Mouse (Mus musculus) c-Kit-positive CD71-positive TER-119-negative erythroid progenitor cells, embryonic 14.5 days (primary cell): ENCODE results near the gene Ctdspl.

Experiments used
- DNase-seq: peaks from one replicate; pipeline ENCODE4 v3.0.0-alpha.2; 2013; ENCODE audit warnings: low read depth

Gene Ctdspl

DNA sequence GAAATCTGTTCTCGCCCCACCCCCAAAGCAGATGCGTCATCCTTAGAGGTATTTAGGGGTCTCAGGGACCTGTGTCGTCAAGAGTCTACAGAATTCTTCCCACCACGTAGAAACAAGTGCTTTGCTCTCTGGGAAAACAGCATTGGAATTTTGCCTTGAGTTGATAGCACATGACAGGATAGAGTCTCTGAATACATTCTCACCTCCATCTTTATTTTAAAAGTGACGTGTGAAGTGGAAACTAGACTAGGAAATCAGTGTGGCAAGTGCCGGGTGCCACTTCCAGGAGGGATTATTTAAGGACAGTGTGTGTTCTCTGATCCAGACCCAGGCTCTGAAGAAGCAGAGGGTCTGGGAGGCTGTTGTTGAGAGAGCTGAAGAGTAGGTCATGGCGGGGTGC is 64.2 kb downstream of the Ctdspl start:
- no peak for DNase-seq

DNA sequence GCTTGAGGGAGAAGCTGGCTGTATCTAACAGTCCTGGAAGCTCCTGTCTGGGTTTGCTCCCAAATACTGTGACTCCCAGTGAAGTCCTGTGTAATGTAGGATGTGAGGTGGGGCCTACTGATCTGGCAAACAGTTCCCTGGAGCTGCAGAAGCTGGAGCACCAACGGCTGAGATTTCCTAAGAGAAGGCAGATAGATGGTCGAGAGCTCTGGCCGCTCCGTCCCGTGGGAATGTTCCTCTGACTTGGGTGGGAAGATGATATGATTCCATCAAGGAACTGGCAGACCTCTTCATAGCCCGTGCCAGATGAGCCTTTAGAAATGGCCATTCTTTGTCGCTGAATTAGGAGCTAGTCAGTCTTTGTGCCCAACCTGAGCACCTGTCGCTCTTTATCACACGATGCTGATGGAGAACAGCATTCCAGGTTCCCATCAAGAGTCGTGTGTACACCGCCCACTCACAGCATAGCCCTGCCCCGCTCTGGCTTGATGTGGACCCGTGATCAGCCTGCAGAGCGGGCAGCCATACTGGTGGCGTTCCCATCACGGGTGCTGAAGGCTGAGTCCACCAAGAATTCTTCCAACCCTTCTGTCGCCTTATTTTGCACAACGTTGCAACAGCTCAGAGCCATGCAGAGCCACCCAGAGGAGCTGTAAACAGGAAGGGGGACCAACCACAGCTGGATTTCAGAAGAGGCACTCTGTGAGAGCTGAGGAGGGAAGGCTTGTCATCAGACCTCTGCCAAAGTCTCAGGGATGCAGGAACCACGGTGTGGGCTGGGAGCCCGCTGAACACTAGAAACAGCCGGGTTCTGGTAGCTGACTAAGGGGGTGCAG is 65.7 kb downstream of the Ctdspl start:
- DNase-seq: no peak

DNA sequence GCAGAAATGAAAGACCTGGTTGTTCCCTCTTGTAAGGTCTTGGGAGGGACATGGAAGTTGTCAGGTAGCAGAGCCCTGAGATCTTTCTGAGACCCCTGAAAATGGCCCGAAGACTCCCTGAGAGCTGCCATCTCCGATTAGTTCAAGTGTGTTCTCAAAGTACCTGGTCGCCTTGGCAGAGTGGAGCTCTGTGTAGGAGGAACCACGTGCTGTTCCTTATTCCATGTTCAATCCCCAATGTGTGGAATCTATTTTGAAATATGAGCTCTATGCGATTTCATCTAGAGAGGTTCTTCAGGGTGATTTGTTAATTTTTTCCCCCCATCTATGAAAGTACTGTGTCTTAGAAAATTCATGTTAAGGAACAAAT is 66.3 kb downstream of the Ctdspl start:
- DNase-seq: no peak

DNA sequence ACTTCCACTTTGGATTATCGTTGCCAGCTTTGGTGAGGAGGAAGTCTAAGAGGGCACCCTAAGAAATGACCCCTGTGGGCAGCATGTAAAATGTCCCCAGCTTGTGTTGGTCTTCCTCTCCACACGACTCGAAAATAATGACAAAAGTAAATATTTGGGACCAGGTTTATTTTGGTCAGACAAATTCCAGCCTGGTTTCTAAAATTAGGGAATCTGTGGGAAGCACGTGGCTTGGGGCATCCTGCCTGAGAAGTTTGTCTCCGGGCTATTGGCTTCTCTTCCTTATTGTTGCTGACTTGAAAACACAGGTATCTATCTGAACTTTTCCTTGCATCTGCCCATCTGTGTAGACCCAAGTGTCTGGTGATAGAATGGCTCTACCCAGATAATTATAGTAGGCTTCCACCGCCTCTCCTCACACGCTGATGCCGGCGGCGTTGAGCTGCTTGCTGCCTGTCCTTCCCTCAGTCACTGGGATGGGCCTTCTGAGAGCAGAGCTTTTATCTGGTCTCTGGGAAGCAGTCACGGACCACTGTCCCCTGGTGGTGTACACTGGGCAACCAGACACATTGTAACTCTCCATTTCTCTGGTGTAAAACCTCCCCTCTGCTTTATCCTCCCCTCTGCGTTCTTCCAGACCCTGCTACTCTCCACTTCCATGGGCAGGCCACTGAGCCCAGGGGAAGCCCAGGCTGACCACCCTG is 68.4 kb downstream of the Ctdspl start:
- no peak for DNase-seq

DNA sequence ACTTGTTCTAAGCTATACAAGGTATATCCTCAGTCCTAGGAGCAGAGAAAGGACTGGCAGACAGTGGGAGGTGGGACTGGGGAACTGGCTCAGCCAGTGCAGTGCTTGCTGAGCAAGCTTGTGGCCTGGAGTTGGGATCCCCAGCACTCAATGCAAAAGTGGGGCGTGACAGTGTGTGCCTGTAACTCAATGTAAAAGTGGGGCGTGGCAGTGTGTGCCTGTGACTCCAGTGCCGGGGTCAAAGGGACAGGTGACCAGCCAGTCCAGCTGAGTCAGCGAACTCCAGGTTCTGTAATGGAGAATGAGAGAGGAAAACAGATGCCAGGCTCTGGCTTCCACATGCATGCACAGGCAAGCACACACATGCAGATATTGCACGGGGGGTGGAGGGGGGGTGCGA is 69.3 kb downstream of the Ctdspl start:
- DNase-seq: no peak

DNA sequence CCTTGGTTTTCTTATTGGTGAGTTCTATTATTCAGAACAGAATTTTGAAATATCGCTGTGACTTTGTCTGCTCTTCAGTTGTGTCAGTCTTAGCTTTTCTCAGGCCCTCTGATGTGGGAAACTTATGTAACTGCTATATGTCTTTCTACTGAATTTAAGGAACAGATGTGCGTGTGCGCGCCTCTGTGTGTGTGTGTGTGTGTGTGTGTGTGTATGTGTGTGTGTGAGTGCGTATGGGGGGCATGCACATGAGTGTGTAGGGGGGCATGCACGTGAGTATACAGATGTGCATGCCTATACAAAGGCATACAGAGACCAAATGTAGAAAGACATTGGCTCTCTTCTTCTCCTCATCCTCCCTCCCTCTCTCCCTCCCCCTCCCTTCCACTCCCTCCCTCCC is 71.0 kb downstream of the Ctdspl start:
- no peak for DNase-seq

DNA sequence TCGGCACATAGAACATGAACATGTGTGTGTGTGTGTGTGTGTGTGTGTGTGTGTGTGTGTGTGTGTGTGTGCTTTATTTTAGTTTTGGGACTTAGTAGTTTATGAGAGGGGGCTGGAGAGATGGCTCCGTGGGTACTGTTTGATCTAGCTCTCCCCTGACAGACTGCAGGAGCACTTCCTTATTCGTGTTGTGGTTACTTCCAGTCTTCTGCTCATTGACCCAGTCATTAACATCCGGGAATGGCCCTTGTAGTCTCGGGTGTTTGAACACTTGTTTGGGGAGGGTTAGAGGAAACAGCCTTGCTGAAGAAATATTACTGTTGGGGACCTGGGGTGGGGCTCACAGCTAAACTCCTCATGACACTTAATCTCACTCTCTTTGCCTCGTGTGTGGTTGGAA is 73.9 kb downstream of the Ctdspl start:
- no peak for DNase-seq

DNA sequence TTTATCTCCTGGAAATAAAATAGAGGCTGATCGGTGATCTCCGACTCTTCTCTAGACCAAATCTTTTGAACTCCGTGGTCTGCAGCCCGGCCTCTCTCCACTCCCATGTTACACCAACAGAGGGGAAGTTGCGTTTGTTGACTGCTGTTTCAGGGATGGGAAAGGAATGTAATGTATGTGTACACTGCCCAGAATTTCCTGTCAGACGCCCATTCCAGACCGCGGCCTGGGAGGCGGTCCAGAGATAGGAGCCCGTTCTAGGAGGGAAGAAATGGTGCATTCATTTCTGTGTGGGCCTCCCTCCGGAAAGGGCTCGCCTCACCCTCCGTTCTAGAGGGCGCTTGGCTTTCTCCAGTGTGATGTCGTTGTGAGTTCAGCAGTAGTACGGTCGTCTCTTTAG is 76.0 kb downstream of the Ctdspl start:
- DNase-seq: no peak

DNA sequence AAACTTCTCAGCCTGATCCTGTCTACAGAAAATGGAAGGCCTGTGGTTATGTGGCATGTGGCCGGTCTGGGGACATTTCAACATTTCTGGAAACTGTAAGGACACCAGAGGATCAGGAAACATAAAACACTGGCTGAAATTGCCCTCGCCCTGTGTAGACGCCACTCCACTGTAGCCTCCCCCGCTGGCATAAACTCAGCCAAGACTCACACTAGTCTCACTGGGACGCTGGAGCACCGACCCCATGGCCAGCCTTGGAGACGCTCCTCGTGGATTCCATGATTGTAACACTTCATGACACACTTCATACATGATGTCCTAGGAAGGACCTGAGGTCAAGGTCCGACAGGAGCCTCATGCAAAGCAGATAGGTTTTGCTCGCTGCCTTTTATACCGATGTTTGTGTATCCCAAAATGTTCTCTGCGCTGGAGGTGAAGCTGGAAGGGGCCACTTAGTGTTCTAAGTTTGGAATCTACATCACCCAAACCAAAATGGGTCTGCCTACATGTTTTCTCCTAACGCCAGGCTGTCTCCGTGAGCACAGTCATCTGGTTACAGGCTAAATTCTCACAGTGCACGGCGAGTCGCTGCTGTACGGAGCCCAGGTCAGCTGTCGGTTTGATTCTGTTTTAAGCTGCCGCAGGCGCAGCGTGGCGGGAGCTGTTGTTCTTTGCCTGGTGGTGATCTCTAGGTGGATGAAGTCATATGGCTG is 77.9 kb downstream of the Ctdspl start:
- DNase-seq: no peak

DNA sequence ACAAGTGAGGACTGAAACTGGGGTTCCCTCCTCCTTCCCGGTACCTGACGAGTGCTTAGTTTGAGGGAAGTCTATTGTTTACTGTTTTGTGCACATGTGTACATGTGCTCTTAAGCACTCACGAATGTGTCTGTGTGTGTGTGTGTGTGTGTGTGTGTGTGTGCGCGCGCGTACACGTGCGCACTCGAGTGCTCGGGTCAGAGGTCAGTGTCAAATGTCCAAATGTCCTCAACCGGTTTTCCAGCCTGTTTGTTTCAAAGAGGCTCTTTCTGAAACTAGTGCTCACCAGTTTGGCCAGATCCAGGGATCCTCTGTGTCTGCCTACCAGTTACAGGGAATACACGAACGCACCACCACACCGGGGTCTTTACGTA is 78.4 kb downstream of the Ctdspl start:
- DNase-seq: no peak

DNA sequence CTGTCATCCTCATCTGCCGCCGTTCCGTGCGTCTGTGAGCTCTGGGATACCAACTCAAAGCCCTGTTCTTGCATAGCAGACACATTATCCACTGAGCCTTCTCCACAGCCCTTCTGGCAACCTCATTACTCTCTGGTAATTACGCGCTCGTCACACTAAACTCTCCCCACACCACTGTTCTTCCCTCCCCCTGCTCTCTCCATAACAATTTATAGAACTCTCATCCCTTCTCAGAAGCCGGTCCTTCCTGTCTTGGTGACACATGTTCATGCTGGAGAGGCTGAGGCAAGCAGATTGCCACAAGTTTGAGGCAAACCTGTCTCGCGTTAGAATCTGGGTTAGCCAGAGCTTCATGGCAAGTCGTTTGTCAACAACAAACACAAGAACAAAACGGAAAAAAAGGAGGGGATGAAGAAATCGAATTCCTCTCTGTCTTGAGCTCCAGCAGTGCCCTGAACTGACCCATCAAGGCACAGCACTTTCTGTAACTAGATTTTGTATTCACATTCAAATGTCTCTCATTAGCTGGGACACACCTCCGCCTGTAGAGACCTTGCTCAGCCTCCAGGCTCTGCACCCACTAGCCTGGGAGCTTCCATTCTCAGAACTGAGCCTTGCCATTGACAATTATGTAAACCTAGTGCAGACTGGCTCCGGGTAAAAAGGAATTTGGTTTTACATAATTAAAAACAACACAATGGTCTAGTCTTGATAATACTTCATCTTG is 79.2 kb downstream of the Ctdspl start:
- DNase-seq: no peak

DNA sequence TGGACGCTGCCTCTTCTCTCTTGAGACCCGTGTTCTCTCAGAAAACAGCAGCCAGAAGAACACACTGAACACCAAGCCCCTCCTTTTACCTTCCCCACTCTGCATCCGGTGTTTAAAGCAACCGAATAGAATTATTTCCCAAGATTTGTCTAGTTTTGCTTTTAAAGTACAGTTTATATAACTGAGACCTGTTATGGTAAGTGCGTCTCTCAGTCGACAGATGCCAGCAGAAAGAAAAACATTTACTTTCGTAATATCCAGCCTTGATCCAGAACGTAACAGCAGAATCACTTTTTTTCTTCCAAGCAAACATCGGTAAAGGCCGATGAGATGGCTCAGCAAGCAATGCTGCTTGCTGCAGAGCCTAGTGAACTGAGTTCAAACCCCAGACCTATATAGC is 81.0 kb downstream of the Ctdspl start:
- DNase-seq: no peak

DNA sequence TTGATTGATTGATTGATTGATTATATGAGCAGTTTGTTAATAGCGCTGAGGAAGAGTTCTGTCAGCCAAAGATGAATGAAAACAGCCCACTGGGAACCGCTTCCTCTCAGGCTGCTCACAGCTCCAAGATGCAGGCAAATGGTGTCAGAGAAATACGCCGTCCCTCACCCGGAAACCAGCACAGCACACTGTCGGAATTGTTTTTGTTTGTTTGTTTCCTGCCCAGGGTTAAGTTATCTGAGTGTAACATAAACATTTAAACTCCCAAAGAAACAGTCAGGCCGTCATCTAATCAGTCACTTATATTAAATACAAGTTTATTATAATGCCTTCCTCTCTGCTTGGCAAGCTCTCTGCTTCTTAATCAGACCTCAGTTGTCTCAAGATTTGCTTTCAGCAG is 82.6 kb downstream of the Ctdspl start:
- no peak for DNase-seq

DNA sequence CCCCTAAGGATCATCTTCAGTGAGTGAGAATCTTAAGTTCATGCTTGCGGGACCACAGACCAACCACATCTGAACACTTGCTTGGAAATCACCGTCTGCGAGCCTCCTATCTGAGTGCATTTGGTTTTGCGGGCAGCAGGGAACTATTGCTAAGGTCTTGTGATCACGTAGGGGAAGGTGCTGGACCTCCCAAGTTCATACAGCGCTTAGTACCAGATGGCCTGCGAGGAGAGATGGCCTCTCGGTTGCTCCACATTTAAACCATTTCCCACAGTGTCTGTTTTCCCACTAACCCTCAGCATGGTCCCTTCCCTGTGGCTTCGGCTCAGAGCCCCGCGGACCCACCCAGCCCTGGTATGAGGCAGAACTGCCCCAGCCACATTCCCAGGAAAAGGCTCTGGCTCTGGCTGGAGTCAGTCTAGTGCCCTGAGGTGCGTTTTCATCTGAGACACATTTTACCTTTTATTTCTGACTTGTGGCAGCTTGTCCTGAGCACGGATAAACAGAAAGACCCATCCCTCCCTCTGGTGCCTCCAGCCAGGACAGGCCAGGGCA is 84.0 kb downstream of the Ctdspl start:
- DNase-seq: no peak

DNA sequence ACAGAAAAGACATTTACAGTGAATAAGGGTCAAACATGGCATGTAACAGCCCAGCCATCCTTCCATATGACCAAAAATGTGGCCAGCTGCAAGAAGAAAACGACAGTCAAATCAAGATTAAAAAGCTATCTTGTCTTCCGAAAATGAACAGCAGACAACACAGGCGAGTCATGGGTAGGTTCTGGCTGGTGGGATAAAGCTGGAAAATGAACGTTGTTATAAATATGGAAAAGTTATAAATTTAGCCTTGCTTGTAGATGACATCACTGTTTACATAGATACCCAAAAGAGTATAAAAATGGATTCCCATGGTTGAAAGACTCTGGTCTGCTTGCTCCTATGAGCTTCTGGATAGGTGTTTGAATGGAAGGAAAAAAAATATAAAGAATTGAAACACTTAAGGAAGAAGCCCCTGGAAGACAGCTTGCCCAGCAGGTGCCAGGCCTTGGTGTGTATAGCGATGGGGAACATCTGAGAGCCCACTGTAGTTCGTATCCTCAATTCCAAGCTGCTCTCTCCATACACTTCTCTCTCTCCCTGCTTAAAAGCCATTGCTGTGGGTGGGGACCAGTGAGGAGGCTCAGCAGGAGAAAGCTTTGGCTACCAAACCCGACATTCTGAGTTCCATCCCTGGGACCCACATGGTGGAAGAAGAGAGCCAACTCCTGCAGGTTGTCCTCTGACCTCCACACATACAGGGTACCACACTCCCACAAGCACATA is 90.7 kb downstream of the Ctdspl start:
- DNase-seq: no peak

DNA sequence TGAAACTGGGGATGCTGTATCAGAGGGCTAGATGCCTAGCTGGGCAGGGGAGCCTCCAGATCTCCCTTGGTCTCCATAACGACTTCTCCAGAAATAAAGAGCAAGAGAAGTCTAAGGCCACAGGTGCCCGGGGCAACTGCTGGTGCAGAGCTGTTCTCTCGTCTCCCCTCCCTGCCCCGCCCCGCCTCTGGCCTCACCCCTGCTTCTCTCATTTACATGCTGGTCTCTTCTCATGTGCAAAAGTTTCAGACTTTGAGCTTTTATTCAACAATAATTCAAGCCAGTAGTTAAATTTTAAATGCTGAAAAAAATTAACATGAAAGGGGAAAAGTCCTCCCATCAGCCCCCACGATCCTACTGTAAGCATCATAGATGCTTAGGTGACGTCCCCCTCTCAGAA is 95.5 kb downstream of the Ctdspl start:
- no peak for DNase-seq

DNA sequence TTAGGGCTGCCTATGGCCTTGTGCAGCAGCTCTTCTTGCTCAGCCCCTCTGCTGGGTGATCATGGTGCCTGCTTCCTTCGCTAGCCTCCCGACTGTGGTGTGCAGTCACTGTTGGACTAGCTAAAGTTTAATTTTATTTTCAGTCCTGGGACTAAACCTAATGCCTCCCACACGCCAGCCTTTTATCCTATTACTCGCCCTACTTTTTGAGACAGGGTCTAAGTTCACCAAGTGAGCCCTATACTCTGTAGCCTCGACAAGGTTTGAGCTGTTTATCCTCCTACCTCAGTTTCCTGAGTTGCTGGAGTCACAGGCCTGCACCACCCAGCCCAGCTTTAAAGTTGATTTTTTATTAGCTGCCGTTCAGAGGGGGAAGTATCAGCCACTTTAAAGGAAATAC is 99.0 kb downstream of the Ctdspl start:
- no peak for DNase-seq

DNA sequence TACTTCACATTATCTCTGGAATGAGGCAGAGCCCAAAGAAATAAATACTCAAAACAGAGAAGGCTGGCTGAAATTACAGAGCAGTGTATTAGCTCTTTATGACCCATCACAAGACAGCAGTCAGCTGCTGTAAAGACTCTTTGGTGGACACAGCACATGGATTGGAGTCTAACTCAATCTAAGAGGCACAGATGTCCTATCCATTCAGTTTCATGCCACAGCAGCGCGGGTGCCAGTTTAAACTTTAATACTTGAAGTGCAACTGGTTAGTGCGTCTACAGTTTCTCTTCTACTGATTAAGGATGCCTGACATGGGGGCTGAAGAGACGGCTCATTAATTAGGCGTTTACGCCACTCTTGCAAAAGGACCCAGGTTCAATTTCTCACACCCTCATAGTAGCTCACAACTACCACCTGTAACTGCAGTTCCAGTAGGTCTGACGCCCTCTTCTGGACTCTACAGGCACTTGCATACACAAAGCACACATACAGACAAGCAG is 99.6 kb downstream of the Ctdspl start:
- no peak for DNase-seq

DNA sequence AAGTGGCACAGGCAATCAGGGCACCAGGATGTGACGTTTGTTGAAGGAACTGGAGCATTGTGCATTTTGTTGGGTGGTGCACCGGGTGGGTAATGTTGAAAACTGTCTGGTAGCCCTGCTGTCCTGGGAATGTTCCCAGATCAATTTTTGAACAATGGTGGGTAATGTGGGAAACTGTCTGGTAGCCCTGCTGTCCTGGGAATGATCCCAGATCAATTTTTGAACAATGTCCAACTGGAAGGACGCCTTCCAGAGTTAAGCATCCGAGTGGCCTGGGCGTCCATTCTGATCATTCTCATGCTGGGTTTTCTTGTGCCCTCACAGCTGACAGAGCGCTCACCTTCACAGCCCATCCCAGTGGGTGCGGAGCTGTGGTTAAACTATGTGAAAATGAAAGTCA is 101.1 kb downstream of the Ctdspl start:
- no peak for DNase-seq

DNA sequence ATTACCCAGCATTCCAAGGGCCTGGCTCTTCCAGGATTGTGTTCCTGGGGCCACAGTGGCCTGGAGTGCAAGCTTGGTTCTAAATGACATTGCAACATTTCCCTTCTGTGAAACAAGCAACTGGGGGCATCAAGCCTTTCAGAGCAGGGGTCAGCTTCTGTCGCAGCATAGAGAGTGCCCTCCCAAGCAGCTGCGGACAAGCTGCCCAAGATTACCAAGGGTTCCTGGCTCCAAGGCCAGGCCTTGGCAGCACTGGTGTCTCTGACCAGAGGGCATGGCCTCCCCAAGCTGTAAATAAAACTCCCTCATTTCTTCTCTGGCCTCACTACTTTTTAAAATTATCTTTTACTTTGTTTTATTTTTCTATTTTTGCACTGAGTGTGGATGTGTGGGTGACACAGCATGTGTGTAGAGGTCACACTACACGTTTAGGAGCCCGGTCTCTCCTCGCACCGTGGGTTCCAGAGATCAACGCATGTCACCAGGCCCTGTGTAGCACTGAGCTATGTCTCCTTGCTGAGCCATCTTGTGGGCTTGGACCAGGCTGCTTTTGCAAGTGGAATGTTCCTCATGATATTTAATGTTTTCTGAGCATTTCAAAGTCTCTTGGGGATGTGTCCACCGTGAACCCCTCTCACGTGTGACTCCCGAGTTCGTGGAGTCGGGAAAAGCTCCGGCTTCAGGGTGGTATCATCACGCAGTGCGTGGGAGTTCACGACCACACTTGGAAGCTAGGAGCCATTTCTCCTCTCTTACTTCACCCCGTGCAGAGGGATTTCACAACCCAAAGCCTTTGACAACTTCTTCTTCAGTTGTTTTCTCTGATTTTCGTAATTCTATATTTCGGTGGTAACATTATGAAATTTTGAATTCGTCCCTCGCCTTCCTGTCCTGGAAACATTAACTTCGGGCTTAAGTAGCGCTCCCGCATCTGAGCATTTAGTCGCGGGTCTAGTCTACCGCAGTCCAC is 102.3 kb downstream of the Ctdspl start:
- no peak for DNase-seq
